Mouse (Mus musculus) lung, adult 2 months (tissue): ENCODE results near the gene Gm37240. TPM values are rescaled to one million over a fixed set of nuclear protein-coding genes. Genes with fewer than 3 reads are reported as not detected.

Experiments used
- DNase-seq: peaks from one replicate; pipeline ENCODE4 v3.0.0; 2022
- H3K4me1 ChIP-seq: fragments of 200-500 bp; 2 replicates; pipeline ENCODE4 v1.6.1; 2011; ENCODE audit warnings: low read length; ENCODE audit not compliant: control insufficient read depth, insufficient read depth
- H3K4me3 ChIP-seq: fragments of 200-500 bp; replicated peaks from 2 replicates; pipeline ENCODE3; 2011; ENCODE audit warnings: low read depth, mild to moderate bottlenecking, control low read depth, low read length; ENCODE audit errors: extremely low read depth
- CTCF ChIP-seq: fragments of 200-500 bp; IDR thresholded peaks from 2 replicates; pipeline ENCODE4 v1.5.1; 2011; ENCODE audit warnings: mild to moderate bottlenecking, low read length, control low read depth; ENCODE audit not compliant: insufficient read depth
- POLR2A ChIP-seq: fragments of 200-500 bp; IDR thresholded peaks from 2 replicates; pipeline ENCODE4 v1.6.1; 2011; ENCODE audit warnings: low read depth, mild to moderate bottlenecking, control low read depth, low read length, borderline replicate concordance; ENCODE audit errors: extremely low read depth
- WGBS: fragments of 180-500 bp; shearing (Covaris S2); methylation state at CpG from one replicate; pipeline ENCODE4 v1.1.7; 2018; 5-methylcytosine and 5-hydroxymethylcytosine counted together
- polyA plus RNA-seq: library from polyadenylated mRNA; depleted of rRNA; stranded (reverse); fragments of >200 nt; gene quantifications from 2 replicates; pipeline ENCODE4 v1.2.3, GENCODE M21; 2012

Gene Gm37240
- polyA plus RNA-seq, 1 experiment, result 16.9 TPM

GRCm38 (mm10) chr3:85391756-85392155 is 495.6 kb downstream of the Gm37240 start:
- H3K4me3 ChIP-seq, result no peak overlapping the region
- H3K4me1 ChIP-seq, result no peaks in the 10 kb centered on the region
- no peak for TF ChIP-seq POLR2A
- no peak for TF ChIP-seq CTCF
- 76% methylated on average over 6 of the region's 6 CpGs for WGBS
- DNase-seq, result no peak

GRCm38 (mm10) chr3:85391111-85391510 is 496.2 kb downstream of the Gm37240 start:
- Histone ChIP-seq H3K4me3 (no peak overlapping the region), H3K4me1 (no peaks in the 10 kb centered on the region)
- no peak for DNase-seq
- 78% methylated on average over 2 of the region's 2 CpGs for WGBS
- TF ChIP-seq CTCF (no peak), POLR2A (no peak)

- no peak for DNase-seq
- H3K4me1 ChIP-seq, result no peaks in the 10 kb centered on the region
- TF ChIP-seq CTCF (no peak), POLR2A (no peak)
- H3K4me3 ChIP-seq, result no peak overlapping the region
Observed at GRCm38 (mm10) chr3:85385371-85385770, 501.9 kb downstream of the Gm37240 start.

GRCm38 (mm10) chr3:85383330-85383729 is 504.0 kb downstream of the Gm37240 start:
- Histone ChIP-seq H3K4me3 (no peak overlapping the region), H3K4me1 (peaks cover 4% of the 10 kb centered on the region)
- DNase-seq, result no peak
- 64% methylated on average over 3 of the region's 3 CpGs for WGBS
- TF ChIP-seq POLR2A, result no peak

GRCm38 (mm10) chr3:85378703-85379395 is 508.5 kb downstream of the Gm37240 start:
- Histone ChIP-seq H3K4me3 (no peak overlapping the region), H3K4me1 (peaks cover 4% of the 10 kb centered on the region)
- TF ChIP-seq CTCF (no peak), POLR2A (no peak)
- WGBS, result 65% methylated on average over 16 of the region's 16 CpGs
- no peak for DNase-seq

GRCm38 (mm10) chr3:85377946-85378702 is 509.2 kb downstream of the Gm37240 start:
- 40% methylated on average over 13 of the region's 13 CpGs for WGBS
- TF ChIP-seq CTCF, result no peak
- TF ChIP-seq POLR2A, result no peak
- Histone ChIP-seq H3K4me3 (no peak overlapping the region), H3K4me1 (peaks cover 4% of the 10 kb centered on the region)
- peak; percentile 39 for DNase-seq

- DNase-seq, result no peak
- 76% methylated on average over 3 of the region's 3 CpGs for WGBS
- no peak for TF ChIP-seq POLR2A
- no peak for TF ChIP-seq CTCF
- Histone ChIP-seq H3K4me1 (peaks cover 4% of the 10 kb centered on the region), H3K4me3 (no peak overlapping the region)
Observed at GRCm38 (mm10) chr3:85377505-85377904, 509.8 kb downstream of the Gm37240 start.

GRCm38 (mm10) chr3:85376541-85376940 is 510.8 kb downstream of the Gm37240 start:
- WGBS, result 65% methylated on average over 2 of the region's 2 CpGs
- no peak for DNase-seq
- TF ChIP-seq CTCF (no peak), POLR2A (no peak)
- Histone ChIP-seq H3K4me3 (no peak overlapping the region), H3K4me1 (peaks cover 4% of the 10 kb centered on the region)

GRCm38 (mm10) chr3:85373039-85373438 is 514.3 kb downstream of the Gm37240 start:
- Histone ChIP-seq H3K4me1 (no peaks in the 10 kb centered on the region), H3K4me3 (no peak overlapping the region)
- TF ChIP-seq CTCF (no peak), POLR2A (no peak)
- DNase-seq, result no peak
- WGBS, result 20% methylated on average over 3 of the region's 3 CpGs

GRCm38 (mm10) chr3:85369847-85370246 is 517.5 kb downstream of the Gm37240 start:
- no peaks in the 10 kb centered on the region; the same call in 1 of the 2 replicates for H3K4me1 ChIP-seq
- TF ChIP-seq POLR2A (no peak), CTCF (no peak)
- 79% methylated on average over 10 of the region's 10 CpGs for WGBS

More at GRCm38 (mm10) chr3:85369847-85370246, 517.5 kb downstream of the Gm37240 start:
- no peak for DNase-seq
- H3K4me3 ChIP-seq, result no peak overlapping the region
